Mouse (Mus musculus): ENCODE measurements around the gene Tmem266. TPM values are rescaled to one million over a fixed set of nuclear protein-coding genes. Genes with fewer than 3 reads are reported as not detected.

Tmem266 gene
- polyA plus RNA-seq, 1 experiment from 2014 or later, result 0.74 TPM

DNA sequence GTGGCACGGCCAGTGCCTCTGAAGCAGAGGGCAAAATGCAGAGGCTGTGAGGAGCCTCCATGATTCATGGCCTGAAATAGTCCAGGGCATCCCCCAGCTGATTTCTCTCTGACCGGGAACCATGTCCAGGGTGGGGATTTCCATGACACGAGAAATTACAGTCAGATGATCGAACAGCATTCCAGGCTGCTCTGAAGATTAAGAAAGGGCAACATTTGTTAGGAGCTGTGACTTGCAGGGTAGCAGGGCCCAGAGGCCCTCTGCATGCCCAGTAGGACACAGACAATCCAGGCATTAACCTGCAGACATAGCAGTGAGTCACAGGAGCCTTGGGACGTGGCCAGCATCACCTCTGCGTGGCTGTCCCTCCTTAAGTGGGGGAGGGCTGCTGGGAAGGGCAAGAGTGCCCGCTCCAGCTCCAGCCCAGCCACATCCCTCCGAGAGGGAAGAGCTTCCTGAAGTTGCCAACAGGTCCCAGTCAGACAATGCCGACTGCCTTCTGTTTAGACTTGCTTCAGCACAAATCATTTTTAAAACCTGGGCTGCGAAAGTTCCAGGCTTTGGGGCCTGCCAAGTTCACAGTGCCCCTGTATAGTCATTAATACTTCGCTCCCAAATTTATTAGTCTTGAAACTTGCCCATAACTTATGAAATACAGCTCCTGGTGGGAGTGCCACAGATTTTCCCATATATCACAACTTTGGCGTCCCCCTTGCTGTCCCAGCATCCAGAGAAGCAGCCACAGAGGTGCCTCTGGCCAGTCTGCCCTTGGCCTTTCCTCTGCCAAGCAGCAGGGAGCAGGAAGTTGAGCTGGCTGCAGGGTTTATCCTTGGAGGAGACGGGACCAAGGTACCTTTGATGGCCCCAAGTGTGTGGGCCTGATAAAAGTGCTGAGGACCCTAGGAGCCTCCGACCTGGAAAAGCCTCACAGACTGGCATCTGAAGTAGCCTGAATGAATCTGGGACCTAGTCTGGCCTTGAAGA, 105.9 kb downstream of the Tmem266 start:
- H3K27me3 ChIP-seq, result peaks cover 3% of the 10 kb centered on the region
- no peak overlapping the region for H3K27ac ChIP-seq
- no peak overlapping the region for H3K9ac ChIP-seq
- peaks cover 9% of the 10 kb centered on the region for H3K4me1 ChIP-seq
- ATAC-seq (ENCODE audit: insufficient number of reproducible peaks, insufficient read depth, low FRiP score, low TSS enrichment, low read depth), result no peak
- no peak overlapping the region for H3K4me2 ChIP-seq
- no peak overlapping the region for H3K4me3 ChIP-seq
- WGBS, result 65% methylated on average over 14 of the region's 14 CpGs
- no peaks in the 10 kb centered on the region for H3K9me3 ChIP-seq
- no peaks in the 10 kb centered on the region for H3K36me3 ChIP-seq

DNA sequence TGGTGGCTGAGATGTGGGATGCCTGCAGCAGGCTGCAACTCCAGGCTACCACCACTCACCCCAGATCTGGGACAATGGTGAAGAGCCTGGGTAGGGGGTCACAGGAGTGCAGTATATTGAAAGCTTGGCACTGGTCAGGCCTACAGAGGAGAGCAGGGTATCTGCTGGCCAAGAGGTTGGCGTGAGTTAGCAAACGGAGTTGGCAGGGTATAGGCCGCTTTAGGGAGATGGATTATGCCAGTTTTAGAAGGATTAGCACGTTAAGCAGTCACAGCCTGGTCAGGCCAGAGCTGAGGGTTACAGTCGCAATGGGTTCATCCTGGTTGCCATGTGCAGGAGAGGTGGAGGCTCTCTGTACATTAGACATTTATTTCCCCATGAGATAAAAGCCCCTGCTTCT, 107.2 kb downstream of the Tmem266 start:
- Histone ChIP-seq H3K9ac (no peak overlapping the region), H3K4me2 (no peak overlapping the region), H3K4me1 (peaks cover 9% of the 10 kb centered on the region), H3K27me3 (peaks cover 3% of the 10 kb centered on the region), H3K4me3 (no peak overlapping the region), H3K27ac (no peak overlapping the region), H3K9me3 (no peaks in the 10 kb centered on the region), H3K36me3 (no peaks in the 10 kb centered on the region)
- 91% methylated on average over 5 of the region's 5 CpGs for WGBS
- no peak for ATAC-seq (ENCODE audit: insufficient number of reproducible peaks, insufficient read depth, low FRiP score, low TSS enrichment, low read depth)

DNA sequence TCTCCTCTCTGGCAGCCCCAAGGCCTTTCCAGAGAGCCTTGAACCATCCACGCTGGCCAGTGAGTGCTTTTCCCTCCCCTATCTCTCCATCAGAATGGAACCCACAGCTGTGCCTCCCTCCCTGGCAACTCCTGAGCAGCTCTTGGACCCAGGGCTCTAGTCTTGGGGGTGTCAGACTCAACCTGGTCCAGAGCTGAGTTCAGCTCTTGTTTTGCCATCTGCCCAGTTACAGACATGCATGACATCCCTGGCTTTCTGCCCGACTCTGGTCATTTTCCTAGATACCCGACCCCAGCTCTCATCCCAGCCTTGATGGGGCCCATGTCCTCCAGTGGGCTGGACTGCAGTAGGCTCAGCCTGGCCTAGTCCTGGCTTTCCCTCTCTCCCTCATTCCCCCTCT, 111.7 kb downstream of the Tmem266 start:
- WGBS, result 56% methylated on average over 3 of the region's 3 CpGs
- H3K4me2 ChIP-seq, result no peak overlapping the region
- H3K4me1 ChIP-seq, result no peaks in the 10 kb centered on the region
- no peak for ATAC-seq (ENCODE audit: insufficient number of reproducible peaks, insufficient read depth, low FRiP score, low TSS enrichment, low read depth)
- no peak overlapping the region for H3K27ac ChIP-seq
- H3K4me3 ChIP-seq, result no peak overlapping the region
- H3K9me3 ChIP-seq, result no peaks in the 10 kb centered on the region
- no peaks in the 10 kb centered on the region for H3K36me3 ChIP-seq
- no peak overlapping the region for H3K9ac ChIP-seq
- H3K27me3 ChIP-seq, result no peaks in the 10 kb centered on the region

DNA sequence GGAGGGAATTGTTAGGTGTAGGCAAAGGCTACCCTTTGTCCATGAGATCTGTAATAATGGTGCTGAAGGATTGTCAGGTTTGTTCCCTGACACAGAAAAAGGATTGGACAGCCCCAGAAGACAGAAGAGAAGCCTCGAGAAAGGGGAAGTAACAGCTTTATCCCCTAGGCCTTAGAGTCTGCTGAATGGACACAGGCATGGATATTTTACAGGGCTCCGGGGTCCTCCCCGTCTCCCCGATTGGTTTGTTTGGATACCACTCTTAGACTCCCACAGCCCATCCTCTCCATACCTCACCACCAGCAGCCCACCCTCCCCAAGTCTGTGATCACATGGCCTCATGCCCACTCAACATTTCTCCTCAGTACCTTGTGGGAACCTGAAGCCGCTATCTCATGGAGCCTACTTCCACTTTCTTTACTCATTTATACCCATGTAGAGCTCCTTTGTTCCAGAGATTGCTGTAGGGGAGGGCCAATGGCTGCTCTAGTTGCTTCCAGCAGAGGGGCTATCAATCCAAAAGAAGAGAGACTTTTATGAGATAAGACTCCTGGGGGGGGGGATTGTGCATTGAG, 112.6 kb downstream of the Tmem266 start:
- Histone ChIP-seq H3K27ac (no peak overlapping the region), H3K4me2 (no peak overlapping the region), H3K9me3 (no peaks in the 10 kb centered on the region), H3K4me3 (no peak overlapping the region), H3K27me3 (no peaks in the 10 kb centered on the region), H3K4me1 (no peaks in the 10 kb centered on the region), H3K36me3 (no peaks in the 10 kb centered on the region), H3K9ac (no peak overlapping the region)
- 90% methylated on average over 5 of the region's 5 CpGs for WGBS
- ATAC-seq (ENCODE audit: insufficient number of reproducible peaks, insufficient read depth, low FRiP score, low TSS enrichment, low read depth), result no peak

DNA sequence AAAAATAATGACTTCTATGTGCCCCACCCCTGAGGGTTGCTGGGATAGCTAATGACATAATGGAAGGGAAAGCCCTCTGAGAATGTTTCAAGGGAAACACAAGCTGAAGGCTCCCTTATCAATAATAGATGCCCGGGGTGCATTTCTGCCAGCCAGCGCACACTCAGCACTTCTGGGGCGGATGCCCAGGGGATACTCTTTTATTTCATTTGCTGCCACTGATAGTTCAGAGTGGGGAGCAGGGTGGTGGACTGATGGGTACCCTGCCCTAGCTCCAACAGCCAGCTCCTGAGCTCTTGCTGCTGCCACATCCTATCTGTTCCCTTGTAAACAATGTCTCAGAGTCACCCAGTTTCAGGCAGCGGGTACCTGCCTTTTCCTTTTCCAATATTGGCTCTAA, 120.8 kb downstream of the Tmem266 start:
- Histone ChIP-seq H3K36me3 (no peaks in the 10 kb centered on the region), H3K4me1 (peaks cover 12% of the 10 kb centered on the region), H3K9ac (no peak overlapping the region), H3K4me3 (no peak overlapping the region), H3K27ac (no peak overlapping the region), H3K9me3 (no peaks in the 10 kb centered on the region), H3K4me2 (no peak overlapping the region), H3K27me3 (no peaks in the 10 kb centered on the region)
- no peak for ATAC-seq (ENCODE audit: insufficient number of reproducible peaks, insufficient read depth, low FRiP score, low TSS enrichment, low read depth)
- WGBS, result 88% methylated on average over 4 of the region's 4 CpGs

DNA sequence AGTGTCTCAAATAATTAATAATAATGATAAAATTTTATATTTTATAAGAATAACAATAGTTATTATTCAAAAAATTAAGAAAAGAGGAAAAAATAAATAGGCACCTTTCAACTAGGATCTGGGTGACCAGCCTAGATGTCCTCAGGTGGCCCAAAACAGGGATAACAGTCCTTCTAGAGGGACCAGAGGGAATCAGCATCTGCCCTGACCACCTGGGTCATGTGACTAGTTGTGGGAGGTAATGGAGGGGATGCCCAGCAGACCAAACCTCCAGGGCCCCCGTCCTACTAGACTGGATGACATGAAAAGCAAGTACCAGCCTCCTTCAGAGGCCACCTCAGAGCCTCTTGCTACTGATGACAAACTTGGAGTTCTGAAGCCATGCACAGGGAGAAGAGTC, 122.4 kb downstream of the Tmem266 start:
- no peak overlapping the region for H3K4me2 ChIP-seq
- no peaks in the 10 kb centered on the region for H3K9me3 ChIP-seq
- H3K4me3 ChIP-seq, result no peak overlapping the region
- peaks cover 12% of the 10 kb centered on the region for H3K4me1 ChIP-seq
- 66% methylated on average over 1 of the region's 1 CpGs for WGBS
- H3K36me3 ChIP-seq, result peaks cover 7% of the 10 kb centered on the region; the same call in 1 of the 2 replicates
- no peak for ATAC-seq (ENCODE audit: insufficient number of reproducible peaks, insufficient read depth, low FRiP score, low TSS enrichment, low read depth)
- no peak overlapping the region for H3K9ac ChIP-seq
- H3K27ac ChIP-seq, result peak overlapping the region; percentile 29; the same call in 1 of the 2 replicates
- no peaks in the 10 kb centered on the region for H3K27me3 ChIP-seq

DNA sequence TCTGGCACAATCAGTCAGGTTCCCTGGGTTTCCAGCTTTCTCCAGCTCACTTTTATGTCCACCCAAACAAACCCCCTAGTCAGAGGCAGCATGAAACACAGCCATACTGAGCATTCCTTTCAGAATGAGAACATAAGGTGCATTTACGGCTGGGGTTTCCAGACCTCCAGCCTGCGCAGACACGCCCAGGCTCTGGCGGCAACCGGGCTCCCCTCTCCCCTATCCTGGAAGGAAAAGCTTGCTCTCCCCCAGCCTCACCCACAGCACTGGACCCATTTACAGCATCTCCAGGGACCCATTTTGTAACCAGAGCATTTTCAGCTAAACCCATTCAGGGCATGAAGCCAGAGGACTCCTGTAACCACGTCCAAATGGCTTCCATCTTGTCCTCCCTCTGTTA, 123.3 kb downstream of the Tmem266 start:
- ATAC-seq (ENCODE audit: insufficient number of reproducible peaks, insufficient read depth, low FRiP score, low TSS enrichment, low read depth), result peak; percentile 66; the same call in 1 of the 2 replicates
- WGBS, result 52% methylated on average over 6 of the region's 6 CpGs
- no peak overlapping the region for H3K4me3 ChIP-seq
- peaks cover 12% of the 10 kb centered on the region for H3K4me1 ChIP-seq
- H3K27ac ChIP-seq, result peak overlapping the region; percentile 29
- no peak overlapping the region for H3K4me2 ChIP-seq
- peaks cover 8% of the 10 kb centered on the region; the same call in 1 of the 2 replicates for H3K36me3 ChIP-seq
- H3K9me3 ChIP-seq, result no peaks in the 10 kb centered on the region
- no peak overlapping the region for H3K9ac ChIP-seq
- no peaks in the 10 kb centered on the region for H3K27me3 ChIP-seq

DNA sequence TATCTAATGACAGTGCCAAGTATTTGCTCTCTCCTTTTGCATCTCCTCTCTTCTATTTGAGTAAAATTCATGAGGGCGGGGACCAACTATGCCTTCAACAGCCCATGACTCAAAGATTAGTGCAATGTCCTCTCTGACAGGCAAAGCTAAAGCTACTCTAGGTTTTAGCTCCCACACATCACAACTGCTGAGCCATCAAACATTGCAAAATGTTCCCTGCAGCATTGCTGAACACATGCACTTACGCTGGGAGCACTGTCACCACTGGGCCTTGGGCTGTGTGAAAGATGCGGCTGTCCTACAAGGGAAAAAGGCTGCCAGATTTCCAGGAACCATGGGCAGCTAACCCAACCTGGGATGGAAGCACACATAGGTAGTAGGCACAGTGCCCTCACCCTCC, 124.7 kb downstream of the Tmem266 start:
- Histone ChIP-seq H3K9ac (no peak overlapping the region), H3K4me3 (no peak overlapping the region), H3K36me3 (peaks cover 18% of the 10 kb centered on the region), H3K4me2 (no peak overlapping the region), H3K27ac (no peak overlapping the region), H3K4me1 (peaks cover 12% of the 10 kb centered on the region), H3K9me3 (no peaks in the 10 kb centered on the region), H3K27me3 (no peaks in the 10 kb centered on the region)
- WGBS, result 81% methylated on average over 3 of the region's 3 CpGs
- ATAC-seq (ENCODE audit: insufficient number of reproducible peaks, insufficient read depth, low FRiP score, low TSS enrichment, low read depth), result no peak

DNA sequence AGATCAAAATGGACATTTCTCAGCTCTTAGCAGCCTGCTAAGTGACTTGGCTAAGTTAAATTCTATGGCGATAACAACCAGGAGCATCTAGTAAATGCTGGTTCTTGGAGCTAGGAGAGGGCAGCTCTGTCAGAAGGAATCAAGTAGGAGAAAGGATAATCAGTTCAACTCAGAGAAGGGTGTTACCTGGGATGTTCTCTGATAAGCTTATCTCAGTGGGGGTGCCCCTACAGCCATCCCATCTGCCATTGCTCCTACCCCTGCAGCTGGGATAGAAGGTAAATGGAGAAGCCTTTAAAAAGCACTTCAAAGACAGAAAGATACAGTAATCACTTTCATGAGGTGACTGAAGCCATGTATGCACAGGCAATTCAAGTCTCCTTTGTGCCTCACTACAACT, 126.2 kb downstream of the Tmem266 start:
- WGBS, result 98% methylated on average over 1 of the region's 1 CpGs
- Histone ChIP-seq H3K9me3 (no peaks in the 10 kb centered on the region), H3K4me3 (no peak overlapping the region), H3K4me2 (no peak overlapping the region), H3K9ac (no peak overlapping the region), H3K4me1 (peaks cover 12% of the 10 kb centered on the region), H3K36me3 (peaks cover 23% of the 10 kb centered on the region), H3K27ac (no peak overlapping the region), H3K27me3 (no peaks in the 10 kb centered on the region)
- ATAC-seq (ENCODE audit: insufficient number of reproducible peaks, insufficient read depth, low FRiP score, low TSS enrichment, low read depth), result no peak

DNA sequence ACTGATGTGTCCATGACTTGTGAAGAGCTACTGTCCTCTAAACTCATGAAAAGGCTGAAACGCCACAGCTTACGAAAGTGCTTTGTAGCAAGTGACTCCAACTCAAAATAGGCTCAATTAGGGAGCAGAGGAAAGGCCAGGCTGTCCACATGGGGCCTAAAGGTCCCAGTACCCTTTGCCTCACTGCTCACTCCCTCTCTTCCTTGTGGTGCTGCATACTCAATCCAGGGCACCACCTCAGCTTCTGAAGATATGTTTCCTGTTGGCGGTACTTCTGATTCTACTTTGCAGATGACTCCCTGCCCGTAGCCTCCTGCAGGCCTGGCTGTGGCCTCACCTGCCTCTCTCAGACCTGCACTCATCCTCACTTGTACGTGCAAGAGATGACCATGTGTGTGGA, 126.7 kb downstream of the Tmem266 start:
- Histone ChIP-seq H3K9me3 (no peaks in the 10 kb centered on the region), H3K4me3 (no peak overlapping the region), H3K4me2 (no peak overlapping the region), H3K4me1 (peaks cover 12% of the 10 kb centered on the region), H3K36me3 (peaks cover 23% of the 10 kb centered on the region), H3K9ac (no peak overlapping the region), H3K27ac (no peak overlapping the region), H3K27me3 (no peaks in the 10 kb centered on the region)
- 88% methylated on average over 5 of the region's 5 CpGs for WGBS
- no peak for ATAC-seq (ENCODE audit: insufficient number of reproducible peaks, insufficient read depth, low FRiP score, low TSS enrichment, low read depth)

DNA sequence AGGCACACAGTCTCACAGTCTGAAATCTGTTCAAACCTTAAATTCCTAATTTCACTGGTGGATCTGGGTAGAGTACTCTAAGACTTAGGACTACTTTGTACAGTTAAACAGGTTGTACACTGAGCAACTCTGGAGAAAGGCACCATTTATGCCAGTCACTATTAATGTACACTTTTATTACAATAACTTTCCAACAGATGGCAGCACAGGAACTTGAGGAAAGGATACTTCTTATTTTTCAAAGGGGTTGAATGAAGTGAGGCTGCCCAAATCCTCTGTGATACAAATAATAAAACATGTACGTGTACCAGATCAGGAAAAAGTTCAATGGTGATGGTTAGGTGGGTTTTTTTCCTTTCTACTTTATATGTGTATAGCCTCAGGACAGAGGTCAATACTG, 141.7 kb downstream of the Tmem266 start:
- Histone ChIP-seq H3K36me3 (peaks cover 9% of the 10 kb centered on the region; the same call in 1 of the 2 replicates), H3K9ac (no peak overlapping the region), H3K4me3 (no peak overlapping the region), H3K9me3 (no peaks in the 10 kb centered on the region), H3K4me2 (no peak overlapping the region), H3K27ac (no peak overlapping the region), H3K4me1 (no peaks in the 10 kb centered on the region), H3K27me3 (no peaks in the 10 kb centered on the region)
- WGBS, result 45% methylated on average over 1 of the region's 1 CpGs
- no peak for ATAC-seq (ENCODE audit: insufficient number of reproducible peaks, insufficient read depth, low FRiP score, low TSS enrichment, low read depth)

DNA sequence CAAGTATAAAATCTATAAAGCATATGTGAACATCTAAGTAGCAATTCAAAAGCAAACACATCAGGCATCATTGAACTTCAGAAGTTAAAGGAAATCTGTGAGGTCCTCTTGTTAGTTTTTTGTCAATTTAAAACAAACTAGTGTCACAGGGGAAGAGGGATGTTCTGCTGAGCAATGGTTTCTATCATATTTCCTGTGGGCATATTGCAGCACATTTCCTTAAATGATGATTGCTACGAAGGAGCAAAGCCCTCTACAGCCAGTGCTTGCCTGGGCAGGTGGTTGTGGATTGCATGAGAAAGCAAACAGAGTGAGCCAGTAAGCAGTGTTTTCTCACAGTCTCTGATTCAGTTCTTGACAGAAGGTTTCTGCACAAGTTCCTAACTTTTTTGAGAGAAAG, 149.4 kb downstream of the Tmem266 start:
- H3K4me1 ChIP-seq, result no peaks in the 10 kb centered on the region
- H3K36me3 ChIP-seq, result peaks cover 6% of the 10 kb centered on the region
- 57% methylated on average over 1 of the region's 1 CpGs for WGBS
- no peak overlapping the region for H3K4me2 ChIP-seq
- H3K27ac ChIP-seq, result no peak overlapping the region
- H3K4me3 ChIP-seq, result no peak overlapping the region
- H3K9ac ChIP-seq, result no peak overlapping the region
- H3K9me3 ChIP-seq, result no peaks in the 10 kb centered on the region
- no peaks in the 10 kb centered on the region for H3K27me3 ChIP-seq
- no peak for ATAC-seq (ENCODE audit: insufficient number of reproducible peaks, insufficient read depth, low FRiP score, low TSS enrichment, low read depth)
